Mouse (Mus musculus) intestine, embryonic 15.5 days (tissue): ENCODE results near the gene Gm49355. TPM values are rescaled to one million over a fixed set of nuclear protein-coding genes. Genes with fewer than 3 reads are reported as not detected.

Experiments
- ATAC-seq: fragments of 200-750 bp; cut with Nextera tagmentation; 2 replicates; pipeline ENCODE4 v1.8.0; 2017; ENCODE audit warnings: moderate TSS enrichment, moderate library complexity
- H3K27ac ChIP-seq: fragments of 300-500 bp; sonication (generic); 2 replicates; pipeline ENCODE4 v1.5.1; 2015; ENCODE audit warnings: mild to moderate bottlenecking, inconsistent platforms
- H3K27me3 ChIP-seq: fragments of 300-500 bp; sonication (generic); replicated peaks from 2 replicates; pipeline ENCODE4 v1.6.1; 2015; ENCODE audit warnings: inconsistent platforms
- H3K36me3 ChIP-seq: fragments of 300-500 bp; sonication (generic); 2 replicates; pipeline ENCODE4 v1.6.1; 2015; ENCODE audit warnings: inconsistent platforms
- H3K4me1 ChIP-seq: fragments of 300-500 bp; sonication (generic); replicated peaks from 2 replicates; pipeline ENCODE4 v1.6.1; 2015; ENCODE audit warnings: inconsistent platforms
- H3K4me2 ChIP-seq: fragments of 300-500 bp; sonication (generic); replicated peaks from 2 replicates; pipeline ENCODE4 v1.6.1; 2015; ENCODE audit warnings: mild to moderate bottlenecking, inconsistent platforms
- H3K4me3 ChIP-seq: fragments of 300-500 bp; sonication (generic); replicated peaks from 2 replicates; pipeline ENCODE4 v1.5.1; 2015; ENCODE audit warnings: inconsistent platforms
- H3K9ac ChIP-seq: fragments of 300-500 bp; sonication (generic); 2 replicates; pipeline ENCODE4 v1.6.1; 2015; ENCODE audit warnings: inconsistent platforms
- H3K9me3 ChIP-seq: fragments of 300-500 bp; sonication (generic); 2 replicates; pipeline ENCODE4 v1.6.1; 2016; ENCODE audit warnings: inconsistent platforms
- WGBS: fragments of 180-500 bp; shearing (Covaris S2); methylation state at CpG from one replicate; pipeline ENCODE4 v1.1.7; 2015; 5-methylcytosine and 5-hydroxymethylcytosine counted together
- polyA plus RNA-seq: library from polyadenylated mRNA; unstranded; fragments of >200 nt; fragmentation: Nextera tagmentation; extraction: Ambion mirVana; gene quantifications from 2 replicates; pipeline ENCODE4 v1.2.1, GENCODE M21; 2015

Gene Gm49355
- polyA plus RNA-seq, 1 experiment from 2014 or later = 0.19 TPM

GRCm38 (mm10) chr14:12337421-12337997 lies 53.7 kb downstream of the Gm49355 start:
- Histone ChIP-seq H3K36me3 (no peaks in the 10 kb centered on the region), H3K9me3 (no peaks in the 10 kb centered on the region), H3K4me2 (no peak overlapping the region), H3K27ac (no peak overlapping the region), H3K9ac (no peak overlapping the region), H3K4me1 (0 out of 2 replicates have a peak, but pooled peaks cover 6% of the 10 kb centered on the region), H3K4me3 (no peak overlapping the region), H3K27me3 (peaks cover 68% of the 10 kb centered on the region)
- WGBS = 9% methylated on average over 8 of the region's 8 CpGs
- no peak for ATAC-seq

GRCm38 (mm10) chr14:12337998-12338809 lies 54.4 kb downstream of the Gm49355 start:
- WGBS = 5% methylated on average over 16 of the region's 16 CpGs
- H3K27ac ChIP-seq = no peak overlapping the region
- H3K4me2 ChIP-seq = no peak overlapping the region
- H3K27me3 ChIP-seq = peaks cover 75% of the 10 kb centered on the region
- 0 out of 2 replicates have a peak, but pooled peaks cover 6% of the 10 kb centered on the region for H3K4me1 ChIP-seq
- H3K9me3 ChIP-seq = no peaks in the 10 kb centered on the region
- no peaks in the 10 kb centered on the region for H3K36me3 ChIP-seq
- ATAC-seq = no peak
- H3K9ac ChIP-seq = no peak overlapping the region
- H3K4me3 ChIP-seq = no peak overlapping the region

- Histone ChIP-seq H3K27ac (no peak overlapping the region), H3K4me2 (no peak overlapping the region), H3K4me3 (no peak overlapping the region), H3K4me1 (0 out of 2 replicates have a peak, but pooled peaks cover 6% of the 10 kb centered on the region), H3K36me3 (no peaks in the 10 kb centered on the region), H3K9ac (no peak overlapping the region), H3K9me3 (no peaks in the 10 kb centered on the region), H3K27me3 (peaks cover 83% of the 10 kb centered on the region)
- no peak for ATAC-seq
- whole genome bisulfite sequencing = 2% methylated on average over 10 of the region's 10 CpGs
Measured at GRCm38 (mm10) chr14:12338811-12339565, 55.2 kb downstream of the Gm49355 start.

GRCm38 (mm10) chr14:12340238-12341074 lies 56.7 kb downstream of the Gm49355 start:
- H3K27me3 ChIP-seq = peaks cover 88% of the 10 kb centered on the region
- no peak for ATAC-seq
- under 1% methylated on average over 19 of the region's 19 CpGs for WGBS

GRCm38 (mm10) chr14:12341075-12341788 lies 57.5 kb downstream of the Gm49355 start:
- Histone ChIP-seq H3K27ac (no peak overlapping the region), H3K9me3 (no peaks in the 10 kb centered on the region), H3K4me3 (peak overlapping the region; percentile 7; the same call in 1 of the 2 replicates), H3K27me3 (peaks cover 88% of the 10 kb centered on the region), H3K4me2 (peak overlapping the region; percentile 36), H3K36me3 (no peaks in the 10 kb centered on the region), H3K4me1 (peaks cover 16% of the 10 kb centered on the region), H3K9ac (no peak overlapping the region)
- WGBS = under 1% methylated on average over 42 of the region's 42 CpGs
- ATAC-seq = 0 out of 2 replicates have a peak, but pooled peaks have one; percentile 40

More at GRCm38 (mm10) chr14:12340238-12341074, 56.7 kb downstream of the Gm49355 start:
- Histone ChIP-seq H3K9ac (no peak overlapping the region), H3K9me3 (no peaks in the 10 kb centered on the region), H3K4me3 (no peak overlapping the region), H3K36me3 (no peaks in the 10 kb centered on the region), H3K4me2 (no peak overlapping the region), H3K4me1 (peaks cover 9% of the 10 kb centered on the region; the same call in 1 of the 2 replicates), H3K27ac (no peak overlapping the region)

GRCm38 (mm10) chr14:12341789-12342457 lies 58.1 kb downstream of the Gm49355 start:
- Histone ChIP-seq H3K27ac (no peak overlapping the region), H3K4me3 (no peak overlapping the region), H3K36me3 (no peaks in the 10 kb centered on the region), H3K9me3 (no peaks in the 10 kb centered on the region), H3K4me1 (peaks cover 18% of the 10 kb centered on the region), H3K27me3 (peaks cover 91% of the 10 kb centered on the region), H3K9ac (no peak overlapping the region), H3K4me2 (no peak overlapping the region)
- 3% methylated on average over 24 of the region's 24 CpGs for WGBS
- ATAC-seq = no peak

- H3K9ac ChIP-seq = no peak overlapping the region
- H3K4me2 ChIP-seq = no peak overlapping the region
- no peak for ATAC-seq
- 4% methylated on average over 23 of the region's 23 CpGs for WGBS
- H3K4me1 ChIP-seq = peaks cover 18% of the 10 kb centered on the region
- H3K4me3 ChIP-seq = no peak overlapping the region
- H3K27me3 ChIP-seq = peaks cover 92% of the 10 kb centered on the region
- no peaks in the 10 kb centered on the region for H3K36me3 ChIP-seq
- no peak overlapping the region for H3K27ac ChIP-seq
- H3K9me3 ChIP-seq = no peaks in the 10 kb centered on the region
Measured at GRCm38 (mm10) chr14:12342458-12343131, 58.8 kb downstream of the Gm49355 start.

- Histone ChIP-seq H3K4me1 (peaks cover 18% of the 10 kb centered on the region), H3K4me2 (no peak overlapping the region), H3K36me3 (no peaks in the 10 kb centered on the region), H3K9ac (no peak overlapping the region), H3K9me3 (no peaks in the 10 kb centered on the region), H3K27ac (no peak overlapping the region), H3K4me3 (no peak overlapping the region), H3K27me3 (peaks cover 94% of the 10 kb centered on the region)
- WGBS = 2% methylated on average over 20 of the region's 20 CpGs
- ATAC-seq = no peak
Measured at GRCm38 (mm10) chr14:12343451-12343941, 59.7 kb downstream of the Gm49355 start.

GRCm38 (mm10) chr14:12344061-12344745 lies 60.4 kb downstream of the Gm49355 start:
- no peak overlapping the region for H3K9ac ChIP-seq
- H3K27me3 ChIP-seq = peaks cover 97% of the 10 kb centered on the region
- H3K4me3 ChIP-seq = 0 out of 2 replicates have a peak overlapping the region, but pooled peaks have one; percentile 11
- peak overlapping the region; percentile 39 for H3K4me2 ChIP-seq
- H3K27ac ChIP-seq = no peak overlapping the region
- no peaks in the 10 kb centered on the region for H3K36me3 ChIP-seq
- peaks cover 18% of the 10 kb centered on the region for H3K4me1 ChIP-seq
- no peak for ATAC-seq
- WGBS = 2% methylated on average over 24 of the region's 24 CpGs
- H3K9me3 ChIP-seq = no peaks in the 10 kb centered on the region

GRCm38 (mm10) chr14:12344746-12345240 lies 61.0 kb downstream of the Gm49355 start:
- ATAC-seq = no peak
- H3K36me3 ChIP-seq = no peaks in the 10 kb centered on the region
- H3K4me1 ChIP-seq = peaks cover 18% of the 10 kb centered on the region
- H3K27me3 ChIP-seq = peaks cover 95% of the 10 kb centered on the region
- H3K4me3 ChIP-seq = 0 out of 2 replicates have a peak overlapping the region, but pooled peaks have one; percentile 11
- no peaks in the 10 kb centered on the region for H3K9me3 ChIP-seq
- no peak overlapping the region for H3K27ac ChIP-seq
- no peak overlapping the region for H3K9ac ChIP-seq
- under 1% methylated on average over 39 of the region's 39 CpGs for WGBS
- H3K4me2 ChIP-seq = peak overlapping the region; percentile 39
